Mouse (Mus musculus) layer of hippocampus, adult 2 months (tissue): Measurements from ENCODE around the gene Top3a. TPM values are rescaled to one million over a fixed set of nuclear protein-coding genes. Genes with fewer than 3 reads are reported as not detected.

Experiments
- DNase-seq, 2 experiments: peaks; one replicate each; pipeline ENCODE4 v3.0.0; 2022; ENCODE audit warnings: low spot score in 2 of 2
- H3K27ac ChIP-seq: fragments of 200-600 bp; 2 replicates; pipeline ENCODE4 v1.8.1; 2022
- H3K4me3 ChIP-seq: fragments of 200-600 bp; 2 replicates; pipeline ENCODE4 v1.8.1; 2022; ENCODE audit warnings: mild to moderate bottlenecking
- CTCF ChIP-seq: fragments of 200-600 bp; conservative IDR thresholded peaks from 2 replicates; pipeline ENCODE4 v1.8.1; 2022; ENCODE audit warnings: antibody characterized with exemption, mild to moderate bottlenecking, moderate library complexity
- total RNA-seq, 2 experiments: library from RNA; stranded (reverse); gene quantifications; 2 replicates each; pipeline ENCODE4 v1.2.3; 2021

The Top3a gene
- total RNA-seq, 2 experiments from 2014 or later = 6.6 to 8.5 TPM

- H3K27ac ChIP-seq = no peak overlapping the region
- no peak overlapping the region for H3K4me3 ChIP-seq
- DNase-seq = no peak
- peak; percentile 62 for TF ChIP-seq CTCF
Observed at GRCm38 (mm10) chr11:60766969-60767368, 10.2 kb downstream of the Top3a start.

- no peak overlapping the region for H3K27ac ChIP-seq
- no peak overlapping the region for H3K4me3 ChIP-seq
- no peak for TF ChIP-seq CTCF
- no peak for DNase-seq
Observed at GRCm38 (mm10) chr11:60761681-60762080, 15.5 kb downstream of the Top3a start.

GRCm38 (mm10) chr11:60755570-60755969, 21.6 kb downstream of the Top3a start:
- TF ChIP-seq CTCF = no peak
- Histone ChIP-seq H3K27ac (no peak overlapping the region), H3K4me3 (no peak overlapping the region)
- DNase-seq = peak in 1 of 2 experiments; percentile 38

- Histone ChIP-seq H3K4me3 (no peak overlapping the region), H3K27ac (no peak overlapping the region)
- TF ChIP-seq CTCF = no peak
- DNase-seq = no peak
Observed at GRCm38 (mm10) chr11:60740321-60740720, 36.8 kb downstream of the Top3a start.

- Histone ChIP-seq H3K27ac (no peak overlapping the region), H3K4me3 (no peak overlapping the region)
- no peak for TF ChIP-seq CTCF
- DNase-seq = no peak
Observed at GRCm38 (mm10) chr11:60737450-60737849, 39.7 kb downstream of the Top3a start.

GRCm38 (mm10) chr11:60736491-60736890, 40.7 kb downstream of the Top3a start:
- Histone ChIP-seq H3K27ac (no peak overlapping the region), H3K4me3 (no peak overlapping the region)
- no peak for DNase-seq
- no peak for TF ChIP-seq CTCF

- Histone ChIP-seq H3K4me3 (no peak overlapping the region), H3K27ac (no peak overlapping the region)
- no peak for DNase-seq
- TF ChIP-seq CTCF = peak; percentile 61
Observed at GRCm38 (mm10) chr11:60735191-60735590, 42.0 kb downstream of the Top3a start.

GRCm38 (mm10) chr11:60734206-60734605, 43.0 kb downstream of the Top3a start:
- TF ChIP-seq CTCF = no peak

GRCm38 (mm10) chr11:60731251-60731650, 45.9 kb downstream of the Top3a start:
- no peak for DNase-seq
- TF ChIP-seq CTCF = no peak
- H3K27ac ChIP-seq = no peak overlapping the region
- H3K4me3 ChIP-seq = no peak overlapping the region

More at GRCm38 (mm10) chr11:60734206-60734605, 43.0 kb downstream of the Top3a start:
- Histone ChIP-seq H3K4me3 (no peak overlapping the region), H3K27ac (no peak overlapping the region)
- DNase-seq = no peak

- Histone ChIP-seq H3K27ac (no peak overlapping the region), H3K4me3 (no peak overlapping the region)
- no peak for TF ChIP-seq CTCF
- no peak for DNase-seq
Observed at GRCm38 (mm10) chr11:60730169-60730568, 47.0 kb downstream of the Top3a start.

GRCm38 (mm10) chr11:60729217-60729641, 47.9 kb downstream of the Top3a start:
- peak overlapping the region; percentile 85 for H3K27ac ChIP-seq
- DNase-seq = no peak
- H3K4me3 ChIP-seq = peak overlapping the region; percentile 100
- no peak for TF ChIP-seq CTCF

GRCm38 (mm10) chr11:60728260-60728761, 48.9 kb downstream of the Top3a start, which contains the start of gene Mief2:
TSS of gene Mief2 (plus strand) at chr11:60728398.
- peak within 1 kb of the TSS; percentile 85 for H3K27ac ChIP-seq
- no peak for TF ChIP-seq CTCF
- H3K4me3 ChIP-seq = peak within 1 kb of the TSS; percentile 100
- DNase-seq = peak; percentile 89 to 95

- Histone ChIP-seq H3K27ac (peak overlapping the region; percentile 85), H3K4me3 (peak overlapping the region; percentile 100)
- no peak for DNase-seq
- TF ChIP-seq CTCF = no peak
Observed at GRCm38 (mm10) chr11:60727392-60728140, 49.6 kb downstream of the Top3a start.
